Mouse (Mus musculus): ENCODE results near the gene Syne1.

DNA sequence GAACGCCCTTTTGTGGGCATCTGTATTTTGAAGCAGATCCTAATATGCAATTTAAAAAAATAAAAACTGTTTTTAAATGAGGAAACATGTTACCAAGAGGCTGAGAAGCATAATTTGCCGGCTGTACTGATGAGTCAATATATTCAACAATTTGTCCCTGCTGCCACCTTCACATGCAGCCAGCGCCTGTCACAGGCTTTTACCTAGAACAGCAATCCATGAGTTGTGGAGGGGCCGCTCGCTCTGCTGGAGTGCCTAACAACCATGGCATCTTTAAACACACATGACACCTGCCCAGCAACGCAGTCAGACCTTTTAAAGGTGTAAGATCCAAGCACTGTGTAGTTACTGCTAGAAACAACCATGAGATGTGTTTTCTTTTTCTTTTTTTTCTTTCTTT lies 183.0 kb downstream of the Syne1 start:
- TF ChIP-seq POLR2A (IDR thresholded peaks at IDR 0.05; ENCODE audit: insufficient read depth, low read depth, low read length) (no peak), EP300 (IDR thresholded peaks at IDR 0.05; ENCODE audit: insufficient read depth, low read depth, low read length) (no peak)
